Mouse (Mus musculus) lung, embryonic 15.5 days (tissue): ENCODE data around the gene Rpl3l. TPM values are rescaled to one million over a fixed set of nuclear protein-coding genes. Genes with fewer than 3 reads are reported as not detected.
"Not testable (repeated sequence)": the region's sequence is repeated elsewhere in the genome, so short reads cannot be mapped to it uniquely, and the experiment has no call there.

Experiments
- ATAC-seq: fragments of 200-750 bp; cut with Nextera tagmentation; 2 replicates; pipeline ENCODE4 v1.8.0; 2017; ENCODE audit warnings: moderate number of reproducible peaks, borderline replicate concordance; ENCODE audit not compliant: low FRiP score, low TSS enrichment; ENCODE audit errors: extremely low read depth
- H3K27ac ChIP-seq: fragments of 300-500 bp; sonication (generic); 2 replicates; pipeline ENCODE4 v1.5.1; 2015; ENCODE audit warnings: moderate library complexity, mild to moderate bottlenecking, inconsistent platforms
- H3K27me3 ChIP-seq: fragments of 300-500 bp; sonication (generic); 2 replicates; pipeline ENCODE4 v1.6.1; 2015; ENCODE audit warnings: inconsistent platforms
- H3K36me3 ChIP-seq: fragments of 300-500 bp; sonication (generic); 2 replicates; pipeline ENCODE4 v1.6.1; 2015; ENCODE audit warnings: inconsistent platforms
- H3K4me1 ChIP-seq: fragments of 300-500 bp; sonication (generic); 2 replicates; pipeline ENCODE4 v1.6.1; 2015; ENCODE audit warnings: inconsistent platforms
- H3K4me2 ChIP-seq: fragments of 300-500 bp; sonication (generic); 2 replicates; pipeline ENCODE4 v1.6.1; 2015; ENCODE audit warnings: inconsistent platforms, mild to moderate bottlenecking, moderate library complexity
- H3K4me3 ChIP-seq: fragments of 300-500 bp; sonication (generic); 2 replicates; pipeline ENCODE4 v1.5.1; 2015; ENCODE audit warnings: mild to moderate bottlenecking, inconsistent platforms
- H3K9ac ChIP-seq: fragments of 300-500 bp; sonication (generic); 2 replicates; pipeline ENCODE4 v1.6.1; 2015; ENCODE audit warnings: inconsistent platforms
- H3K9me3 ChIP-seq: fragments of 300-500 bp; sonication (generic); 2 replicates; pipeline ENCODE4 v1.6.1; 2016; ENCODE audit warnings: inconsistent platforms
- WGBS: fragments of 180-500 bp; shearing (Covaris S2); methylation state at CpG from one replicate; pipeline ENCODE4 v1.1.7; 2015; 5-methylcytosine and 5-hydroxymethylcytosine counted together
- polyA plus RNA-seq: library from polyadenylated mRNA; unstranded; fragments of >200 nt; fragmentation: Nextera tagmentation; extraction: Ambion mirVana; gene quantifications from 2 replicates; pipeline ENCODE4 v1.2.1, GENCODE M21; 2015

Rpl3l gene
- polyA plus RNA-seq, 1 experiment from 2014 or later: not detected

DNA sequence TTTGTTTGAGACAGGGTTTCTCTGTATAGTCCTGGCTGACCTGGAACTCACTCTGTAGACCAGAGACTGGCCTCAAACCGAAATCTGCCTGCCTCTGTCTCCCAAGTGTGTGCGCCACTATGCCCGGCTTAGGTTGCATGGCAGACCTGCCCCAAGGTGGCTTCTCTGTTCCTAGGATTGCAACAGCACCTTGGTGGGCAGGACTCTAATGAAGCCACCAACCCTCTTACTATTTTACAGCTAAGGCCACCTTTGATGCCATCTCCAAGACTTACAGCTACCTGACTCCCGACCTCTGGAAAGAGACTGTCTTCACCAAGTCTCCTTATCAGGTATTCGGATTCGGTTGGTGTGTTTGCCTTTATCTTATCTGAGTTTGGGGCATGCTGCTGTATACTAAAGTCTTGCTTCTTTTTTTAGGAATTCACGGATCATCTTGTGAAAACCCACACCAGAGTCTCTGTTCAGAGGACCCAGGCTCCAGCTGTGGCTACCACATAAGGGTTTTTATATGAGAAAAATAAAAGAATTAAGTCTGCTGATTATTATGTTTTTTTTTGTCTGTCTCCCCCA lies 6.2 kb upstream of the Rpl3l start:
- WGBS: 41% methylated on average over 7 of the region's 7 CpGs
- H3K9me3 ChIP-seq, ATAC-seq, H3K27me3 ChIP-seq, H3K27ac ChIP-seq: not testable (repeated sequence)
- Histone ChIP-seq H3K9ac (peak overlapping the region; percentile 80), H3K36me3 (peaks cover 20% of the 10 kb centered on the region), H3K4me3 (peak overlapping the region; percentile 91), H3K4me1 (peaks cover 36% of the 10 kb centered on the region), H3K4me2 (peak overlapping the region; percentile 81)

DNA sequence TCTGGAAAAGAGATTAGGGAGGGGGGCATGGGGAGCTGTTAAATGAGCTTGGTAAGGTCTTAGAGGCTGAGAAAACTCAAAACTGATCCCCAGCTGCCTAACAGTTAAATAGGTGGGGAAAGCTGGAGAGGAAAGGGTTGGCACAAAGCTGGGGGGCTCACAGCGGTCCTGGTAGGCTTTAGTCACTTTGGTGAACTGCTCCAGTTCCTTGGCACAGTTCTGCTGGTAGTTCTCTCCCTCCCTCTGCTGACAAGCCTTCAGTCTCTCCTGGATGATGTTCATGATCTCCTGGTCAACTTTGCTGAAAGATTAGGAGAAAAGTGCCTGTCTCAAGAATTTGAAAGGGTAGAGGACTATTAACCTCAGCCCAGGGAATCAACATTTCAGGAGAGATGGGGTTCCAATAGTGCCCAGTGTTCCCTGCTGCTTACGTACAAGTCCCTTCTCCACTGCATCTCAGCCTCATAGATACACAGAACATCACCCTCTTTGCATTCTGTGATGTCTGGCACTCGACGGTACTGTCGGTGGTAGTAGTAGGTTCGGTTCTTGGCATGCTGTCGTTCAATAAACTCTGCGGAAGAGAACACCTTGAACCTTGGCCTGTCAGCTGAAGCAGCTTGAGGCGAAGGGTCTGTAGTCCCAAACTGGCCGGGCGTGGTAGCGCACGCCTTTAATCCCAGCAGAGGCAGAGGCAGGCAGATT lies 5.2 kb upstream of the Rpl3l start:
- no peak for ATAC-seq
- H3K27me3 ChIP-seq: no peaks in the 10 kb centered on the region
- peaks cover 36% of the 10 kb centered on the region for H3K4me1 ChIP-seq
- H3K27ac ChIP-seq: 0 out of 2 replicates have a peak overlapping the region, but pooled peaks have one; percentile 0
- no peaks in the 10 kb centered on the region for H3K9me3 ChIP-seq
- H3K4me2 ChIP-seq: peak overlapping the region; percentile 81
- 0 out of 2 replicates have a peak overlapping the region, but pooled peaks have one; percentile 12 for H3K9ac ChIP-seq
- peak overlapping the region; percentile 84; the same call in 1 of the 2 replicates for H3K4me3 ChIP-seq
- H3K36me3 ChIP-seq: peaks cover 20% of the 10 kb centered on the region
- 27% methylated on average over 13 of the region's 13 CpGs for WGBS

DNA sequence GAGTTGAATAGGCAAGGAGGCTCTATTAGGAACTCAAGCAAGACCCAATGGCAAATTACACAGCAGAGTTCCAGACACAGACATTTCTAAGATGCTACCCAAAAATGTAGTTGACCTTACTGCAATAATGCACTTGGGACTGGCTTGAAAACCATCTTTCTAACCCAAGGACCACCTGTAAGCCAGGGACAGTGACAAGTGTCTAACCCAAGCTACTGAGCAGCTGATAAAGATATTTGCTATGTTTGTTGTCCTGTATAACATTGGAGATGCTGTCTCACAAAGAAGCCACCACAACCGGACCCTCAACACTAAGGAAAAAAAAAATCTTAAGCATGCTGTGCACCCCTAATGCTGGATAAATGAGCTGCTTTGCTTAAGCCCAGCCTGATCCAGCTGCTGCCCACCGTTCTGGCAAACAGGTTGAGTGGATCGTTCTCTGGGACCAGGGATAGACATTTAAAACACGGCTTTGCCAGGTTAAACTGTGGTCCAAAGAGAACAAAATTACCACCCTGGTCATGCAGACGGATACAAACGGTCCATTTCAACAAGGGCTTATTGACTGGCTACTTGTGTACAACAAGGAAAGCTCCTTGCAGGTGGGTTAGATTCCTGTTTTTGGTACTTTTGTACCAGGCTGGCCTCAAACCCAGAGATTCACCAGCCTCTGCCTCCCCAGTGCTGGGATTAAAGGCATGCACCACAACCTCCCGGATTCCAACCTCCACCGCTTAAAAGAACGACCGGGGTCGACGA lies 4.3 kb upstream of the Rpl3l start:
- 2% methylated on average over 12 of the region's 12 CpGs for WGBS
- no peak for ATAC-seq
- Histone ChIP-seq H3K4me1 (peaks cover 36% of the 10 kb centered on the region), H3K4me3 (peak overlapping the region; percentile 84), H3K27ac (peak overlapping the region; percentile 76), H3K9ac (peak overlapping the region; percentile 85), H3K4me2 (peak overlapping the region; percentile 81), H3K27me3 (0 out of 2 replicates have a peak, but pooled peaks cover 3% of the 10 kb centered on the region), H3K36me3 (peaks cover 16% of the 10 kb centered on the region), H3K9me3 (no peaks in the 10 kb centered on the region)

DNA sequence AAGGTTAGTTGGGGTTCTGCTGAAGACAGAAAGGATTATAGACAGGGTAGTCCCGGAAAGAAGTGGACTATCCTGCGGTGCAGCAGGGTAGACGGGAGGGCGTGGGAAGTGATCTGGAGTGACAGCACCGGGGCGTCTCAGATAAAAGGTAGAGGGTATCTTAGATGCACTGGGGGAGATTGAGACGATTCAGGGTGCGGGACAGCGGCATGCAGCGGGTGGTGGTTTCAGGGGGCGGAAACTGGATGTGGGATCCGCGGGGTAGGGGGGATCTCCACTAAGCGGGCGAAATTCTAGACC lies 3.8 kb upstream of the Rpl3l start:
- Histone ChIP-seq H3K4me2 (peak overlapping the region; percentile 81), H3K36me3 (peaks cover 16% of the 10 kb centered on the region), H3K9me3 (no peaks in the 10 kb centered on the region), H3K4me3 (peak overlapping the region; percentile 84), H3K27ac (peak overlapping the region; percentile 76), H3K4me1 (peaks cover 30% of the 10 kb centered on the region), H3K9ac (peak overlapping the region; percentile 85), H3K27me3 (0 out of 2 replicates have a peak, but pooled peaks cover 3% of the 10 kb centered on the region)
- WGBS: 0% methylated on average over 15 of the region's 15 CpGs
- ATAC-seq: peak; percentile 6; the same call in 1 of the 2 replicates

DNA sequence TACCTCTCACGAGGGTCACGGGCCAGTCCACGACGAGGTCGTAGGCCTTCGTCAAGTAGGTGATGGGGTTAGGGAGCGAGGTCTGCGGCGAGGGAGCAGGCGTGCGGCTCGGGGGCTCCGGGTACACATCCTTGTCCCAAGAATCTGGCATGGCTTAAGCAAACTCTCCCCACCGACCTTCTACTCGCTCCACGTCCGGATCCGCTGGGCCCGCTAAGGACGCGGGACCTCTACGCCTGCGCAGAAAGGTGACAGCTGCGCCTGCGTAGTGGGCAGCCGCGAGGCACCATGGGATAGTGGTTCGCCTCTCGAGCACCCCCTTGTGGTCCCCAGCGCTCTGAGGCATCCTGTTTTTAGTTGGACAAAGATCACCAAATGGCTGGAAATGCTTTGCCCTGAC lies 3.4 kb upstream of the Rpl3l start, which contains the start of gene Ndufb10:
Ndufb10 (minus strand) TSS at position 295 of the 400 bp plus-strand sequence.
- peak; percentile 76 for ATAC-seq

DNA sequence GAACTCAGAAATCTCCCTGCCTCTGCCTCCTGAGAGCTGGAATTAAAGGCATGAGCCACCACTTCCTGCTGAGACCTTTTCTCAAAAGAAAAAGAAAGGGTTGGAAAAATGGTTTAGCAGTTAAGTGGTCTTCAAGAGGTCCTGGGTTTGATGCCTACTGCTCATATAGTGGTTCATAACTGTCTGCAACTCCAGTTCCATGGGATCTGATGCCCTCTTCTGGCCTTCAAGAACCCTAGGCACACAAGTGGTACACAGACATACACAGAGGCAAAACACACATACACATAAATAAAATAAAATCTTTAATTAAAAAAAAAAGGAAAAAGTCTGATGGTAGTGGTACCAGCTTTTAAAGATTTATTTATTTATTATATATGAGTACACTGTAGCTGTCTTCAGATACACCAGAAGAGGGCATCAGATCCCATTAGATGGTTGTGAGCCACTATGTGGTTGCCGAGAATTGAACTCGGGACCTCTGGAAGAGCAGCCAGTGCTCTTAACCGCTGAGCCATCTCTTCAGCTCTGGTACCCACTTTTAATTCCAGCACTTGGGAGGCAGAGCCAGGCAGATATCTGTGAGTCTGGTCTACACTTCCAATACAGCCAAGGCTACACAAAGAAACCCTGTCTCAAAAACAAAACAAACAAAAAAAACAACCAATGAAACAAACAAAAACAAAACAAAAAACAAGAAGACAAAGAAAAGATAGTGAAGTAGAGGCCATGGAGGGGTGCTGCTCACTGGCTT lies 1.8 kb upstream of the Rpl3l start:
- H3K4me1 ChIP-seq: peaks cover 28% of the 10 kb centered on the region
- H3K27ac ChIP-seq: no peak overlapping the region
- ATAC-seq: no peak
- 68% methylated on average over 3 of the region's 3 CpGs for WGBS
- no peak overlapping the region for H3K4me2 ChIP-seq
- 0 out of 2 replicates have a peak, but pooled peaks cover 3% of the 10 kb centered on the region for H3K27me3 ChIP-seq
- H3K4me3 ChIP-seq: no peak overlapping the region
- H3K9ac ChIP-seq: no peak overlapping the region
- no peaks in the 10 kb centered on the region for H3K9me3 ChIP-seq
- peaks cover 16% of the 10 kb centered on the region for H3K36me3 ChIP-seq

More for the DNA sequence above, 3.4 kb upstream of the Rpl3l start, which contains the start of gene Ndufb10:
- peak within 1 kb of the TSS; percentile 81 for H3K4me2 ChIP-seq
- WGBS: under 1% methylated on average over 30 of the region's 30 CpGs
- H3K9me3 ChIP-seq: no peaks in the 10 kb centered on the region
- H3K27ac ChIP-seq: peak within 1 kb of the TSS; percentile 76
- 0 out of 2 replicates have a peak, but pooled peaks cover 3% of the 10 kb centered on the region for H3K27me3 ChIP-seq
- H3K36me3 ChIP-seq: peaks cover 16% of the 10 kb centered on the region
- H3K4me1 ChIP-seq: peaks cover 28% of the 10 kb centered on the region
- H3K9ac ChIP-seq: peak within 1 kb of the TSS; percentile 85
- peak within 1 kb of the TSS; percentile 84 for H3K4me3 ChIP-seq

DNA sequence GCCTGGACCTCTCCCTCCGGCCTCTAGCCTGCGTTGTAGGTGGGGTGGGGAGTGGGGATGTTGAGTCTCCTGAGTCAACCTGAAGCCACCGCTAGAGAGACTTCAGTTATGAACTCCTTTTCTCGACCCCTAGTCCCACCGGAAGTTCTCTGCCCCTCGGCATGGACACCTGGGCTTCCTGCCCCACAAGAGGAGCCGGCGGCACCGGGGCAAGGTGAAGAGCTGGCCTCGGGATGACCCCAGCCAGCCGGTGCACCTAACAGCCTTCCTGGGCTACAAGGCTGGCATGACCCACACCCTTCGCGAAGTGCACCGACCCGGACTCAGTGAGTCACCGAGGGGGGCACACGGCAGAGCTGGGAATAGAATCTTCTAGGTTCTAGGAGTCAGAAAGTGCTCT lies 564 bp downstream of the Rpl3l start:
- 60% methylated on average over 17 of the region's 17 CpGs for WGBS
- Histone ChIP-seq H3K36me3 (no peaks in the 10 kb centered on the region), H3K27ac (no peak overlapping the region), H3K4me2 (no peak overlapping the region), H3K4me3 (no peak overlapping the region), H3K4me1 (peaks cover 7% of the 10 kb centered on the region; the same call in 1 of the 2 replicates), H3K27me3 (peaks cover 3% of the 10 kb centered on the region; the same call in 1 of the 2 replicates), H3K9ac (no peak overlapping the region), H3K9me3 (no peaks in the 10 kb centered on the region)
- no peak for ATAC-seq

DNA sequence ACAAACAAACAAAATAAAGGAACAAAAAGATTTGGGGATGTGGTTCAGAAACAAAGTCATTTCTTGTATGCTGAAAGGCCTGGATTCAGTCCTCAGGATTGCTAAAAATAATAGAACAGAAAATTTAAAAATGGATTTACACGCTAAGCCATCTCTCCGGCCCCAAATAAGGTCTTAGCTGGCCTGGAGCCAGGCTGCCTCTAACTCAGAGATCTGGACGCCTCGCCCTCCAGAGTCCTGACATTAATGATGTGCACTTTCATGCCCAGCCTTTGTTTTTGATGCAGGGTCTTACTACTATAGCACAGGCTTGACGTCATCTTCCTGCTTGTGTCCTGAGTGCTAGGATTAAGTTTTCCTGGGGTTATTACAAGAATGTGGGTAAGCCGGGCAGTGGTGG lies 1.4 kb downstream of the Rpl3l start:
- no peak overlapping the region for H3K27ac ChIP-seq
- no peak overlapping the region for H3K4me3 ChIP-seq
- ATAC-seq: no peak
- H3K9me3 ChIP-seq: no peaks in the 10 kb centered on the region
- no peak overlapping the region for H3K4me2 ChIP-seq
- peaks cover 3% of the 10 kb centered on the region; the same call in 1 of the 2 replicates for H3K27me3 ChIP-seq
- no peaks in the 10 kb centered on the region for H3K36me3 ChIP-seq
- H3K4me1 ChIP-seq: peaks cover 2% of the 10 kb centered on the region; the same call in 1 of the 2 replicates
- WGBS: 46% methylated on average over 6 of the region's 6 CpGs
- H3K9ac ChIP-seq: no peak overlapping the region

DNA sequence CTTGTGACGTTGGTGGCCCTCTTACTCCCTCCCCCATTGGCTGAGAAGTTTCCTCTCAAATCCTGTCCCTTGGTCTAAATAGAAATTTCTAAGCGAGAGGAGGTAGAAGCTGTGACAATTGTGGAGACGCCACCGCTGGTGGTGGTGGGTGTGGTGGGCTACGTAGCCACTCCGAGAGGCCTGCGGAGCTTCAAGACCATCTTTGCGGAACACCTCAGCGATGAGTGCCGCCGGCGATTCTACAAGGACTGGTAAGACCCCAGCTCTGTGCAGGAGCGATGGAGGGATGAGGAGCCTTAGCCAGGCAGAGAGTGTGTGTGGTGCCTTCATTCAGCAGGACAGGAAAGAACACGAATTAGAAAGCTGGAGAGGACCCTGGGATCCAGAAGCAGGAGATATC lies 3.2 kb downstream of the Rpl3l start:
- Histone ChIP-seq H3K4me3 (no peak overlapping the region), H3K27me3 (peaks cover 3% of the 10 kb centered on the region; the same call in 1 of the 2 replicates), H3K36me3 (no peaks in the 10 kb centered on the region), H3K27ac (no peak overlapping the region), H3K9ac (no peak overlapping the region), H3K4me2 (no peak overlapping the region), H3K9me3 (no peaks in the 10 kb centered on the region), H3K4me1 (0 out of 2 replicates have a peak, but pooled peaks cover under 1% of the 10 kb centered on the region)
- no peak for ATAC-seq
- WGBS: 77% methylated on average over 14 of the region's 14 CpGs

DNA sequence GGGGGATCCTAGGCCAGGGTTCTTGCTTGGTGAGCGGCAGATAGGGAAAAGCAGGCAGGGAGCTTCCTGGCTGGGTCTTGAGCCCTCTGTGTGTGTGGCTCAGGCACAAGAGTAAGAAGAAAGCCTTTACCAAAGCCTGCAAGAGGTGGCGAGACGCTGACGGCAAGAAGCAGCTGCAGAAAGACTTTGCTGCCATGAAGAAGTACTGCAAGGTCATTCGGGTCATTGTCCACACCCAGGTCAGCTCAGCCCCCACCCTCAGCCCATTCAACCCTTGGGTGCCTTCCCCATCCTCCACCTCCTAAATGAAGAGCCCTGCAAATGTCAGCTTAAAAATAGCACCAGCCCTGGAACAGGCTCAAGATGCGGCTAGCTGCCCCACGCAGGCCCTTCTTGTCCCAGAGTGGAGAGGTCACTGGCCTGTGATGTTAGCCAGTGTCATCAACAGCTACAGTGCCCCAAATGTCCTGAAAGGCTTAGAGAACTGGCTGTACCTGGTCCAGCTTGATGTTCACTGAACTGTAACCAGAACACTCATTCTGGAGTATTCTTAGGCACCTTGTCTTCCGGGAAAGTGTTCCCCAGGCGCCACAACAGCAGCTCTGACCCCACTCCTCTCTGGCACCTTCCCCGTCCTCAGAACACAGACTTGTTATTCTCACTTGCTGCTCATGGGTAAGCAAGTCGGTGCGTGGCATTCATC lies 4.8 kb downstream of the Rpl3l start:
- H3K4me1 ChIP-seq: peaks cover 11% of the 10 kb centered on the region
- ATAC-seq: no peak
- H3K36me3 ChIP-seq: no peaks in the 10 kb centered on the region
- no peak overlapping the region for H3K27ac ChIP-seq
- H3K27me3 ChIP-seq: peaks cover 3% of the 10 kb centered on the region; the same call in 1 of the 2 replicates
- no peak overlapping the region for H3K9ac ChIP-seq
- 73% methylated on average over 12 of the region's 12 CpGs for WGBS
- H3K9me3 ChIP-seq: no peaks in the 10 kb centered on the region
- no peak overlapping the region for H3K4me3 ChIP-seq
- no peak overlapping the region for H3K4me2 ChIP-seq
